Mouse (Mus musculus) lung, embryonic 16.5 days (tissue): Measurements from ENCODE around the gene Map1s. TPM values are rescaled to one million over a fixed set of nuclear protein-coding genes. Genes with fewer than 3 reads are reported as not detected.
"Not testable (repeated sequence)": the region's sequence is repeated elsewhere in the genome, so short reads cannot be mapped to it uniquely, and the experiment has no call there.

Experiments
- ATAC-seq: fragments of 200-750 bp; cut with Nextera tagmentation; 2 replicates; pipeline ENCODE4 v1.8.0; 2017; ENCODE audit warnings: low read depth, mild to moderate bottlenecking, moderate library complexity
- H3K27ac ChIP-seq: fragments of 300-500 bp; sonication (generic); 2 replicates; pipeline ENCODE4 v1.5.1; 2014; ENCODE audit warnings: mild to moderate bottlenecking, control low read depth, low read length
- H3K27me3 ChIP-seq: fragments of 300-500 bp; sonication (generic); 2 replicates; pipeline ENCODE4 v1.6.1; 2014; ENCODE audit warnings: low read depth, low read length, mixed read lengths; ENCODE audit not compliant: control insufficient read depth, insufficient read depth
- H3K36me3 ChIP-seq: fragments of 300-500 bp; sonication (generic); 2 replicates; pipeline ENCODE4 v1.6.1; 2014; ENCODE audit warnings: low read length; ENCODE audit not compliant: control insufficient read depth, insufficient read depth
- H3K4me1 ChIP-seq: fragments of 300-500 bp; sonication (generic); replicated peaks from 2 replicates; pipeline ENCODE4 v1.6.1; 2014; ENCODE audit warnings: low read length, mixed read lengths; ENCODE audit not compliant: control insufficient read depth, insufficient read depth
- H3K4me2 ChIP-seq: fragments of 300-500 bp; sonication (generic); 2 replicates; pipeline ENCODE4 v1.6.1; 2014; ENCODE audit warnings: low read depth, low read length, control low read depth
- H3K4me3 ChIP-seq: fragments of 300-500 bp; sonication (generic); 2 replicates; pipeline ENCODE4 v1.5.1; 2014; ENCODE audit warnings: mild to moderate bottlenecking, low read length, control low read depth
- H3K9ac ChIP-seq: fragments of 300-500 bp; sonication (generic); 2 replicates; pipeline ENCODE4 v1.6.1; 2014; ENCODE audit warnings: low read length, control low read depth
- H3K9me3 ChIP-seq: fragments of 300-500 bp; sonication (generic); 2 replicates; pipeline ENCODE4 v1.6.1; 2016; ENCODE audit warnings: low read length; ENCODE audit not compliant: control insufficient read depth
- WGBS: fragments of 180-500 bp; shearing (Covaris S2); extraction: QIAGEN DNeasy Blood & Tissue Kit; methylation state at CpG from one replicate; pipeline ENCODE4 v1.1.7; 2014; 5-methylcytosine and 5-hydroxymethylcytosine counted together
- polyA plus RNA-seq: library from polyadenylated mRNA; unstranded; fragments of >200 nt; fragmentation: Nextera tagmentation; extraction: Ambion mirVana; gene quantifications from 2 replicates; pipeline ENCODE4 v1.2.1, GENCODE M21; 2015

Gene Map1s
- polyA plus RNA-seq, 1 experiment from 2014 or later, result 49.2 TPM

- H3K27ac ChIP-seq, result no peak overlapping the region
- H3K4me3 ChIP-seq, result no peak overlapping the region
- no peak overlapping the region for H3K9ac ChIP-seq
- 80% methylated on average over 8 of the region's 8 CpGs for WGBS
- peaks cover 21% of the 10 kb centered on the region for H3K4me1 ChIP-seq
- no peak for ATAC-seq
- peaks cover 18% of the 10 kb centered on the region for H3K36me3 ChIP-seq
- no peak overlapping the region for H3K4me2 ChIP-seq
- no peaks in the 10 kb centered on the region for H3K9me3 ChIP-seq
- H3K27me3 ChIP-seq, result peaks cover 34% of the 10 kb centered on the region
These were observed 10.8 kb upstream of the Map1s start for GRCm38 (mm10) chr8:70894771-70895545.

- Histone ChIP-seq H3K27me3 (peaks cover 30% of the 10 kb centered on the region), H3K4me3 (peak overlapping the region; percentile 83), H3K9ac (peak overlapping the region; percentile 94), H3K4me1 (peaks cover 21% of the 10 kb centered on the region), H3K4me2 (peak overlapping the region; percentile 94), H3K36me3 (peaks cover 18% of the 10 kb centered on the region)
- not testable (repeated sequence) for ATAC-seq, H3K9me3 ChIP-seq, H3K27ac ChIP-seq
- WGBS, result 78% methylated on average over 21 of the region's 24 CpGs
These were observed 10.0 kb upstream of the Map1s start for GRCm38 (mm10) chr8:70895571-70896259.

GRCm38 (mm10) chr8:70896316-70897020 is 9.3 kb upstream of the Map1s start:
- peaks cover 18% of the 10 kb centered on the region for H3K36me3 ChIP-seq
- H3K4me1 ChIP-seq, result peaks cover 21% of the 10 kb centered on the region
- peaks cover 23% of the 10 kb centered on the region for H3K27me3 ChIP-seq
- no peaks in the 10 kb centered on the region for H3K9me3 ChIP-seq
- peak overlapping the region; percentile 33; the same call in 1 of the 2 replicates for H3K27ac ChIP-seq
- no peak for ATAC-seq
- peak overlapping the region; percentile 94 for H3K4me2 ChIP-seq
- peak overlapping the region; percentile 83 for H3K4me3 ChIP-seq
- WGBS, result 3% methylated on average over 25 of the region's 25 CpGs
- H3K9ac ChIP-seq, result peak overlapping the region; percentile 94

- peak; percentile 98 for ATAC-seq
- Histone ChIP-seq H3K4me3 (peak within 1 kb of the TSS; percentile 83), H3K27ac (peak within 1 kb of the TSS; percentile 82), H3K9me3 (no peaks in the 10 kb centered on the region), H3K36me3 (peaks cover 18% of the 10 kb centered on the region), H3K27me3 (peaks cover 16% of the 10 kb centered on the region), H3K4me2 (peak within 1 kb of the TSS; percentile 94), H3K4me1 (peaks cover 19% of the 10 kb centered on the region), H3K9ac (peak within 1 kb of the TSS; percentile 94)
- WGBS, result under 1% methylated on average over 60 of the region's 60 CpGs
These were observed 8.6 kb upstream of the Map1s start, which contains the start of gene Rpl18a for GRCm38 (mm10) chr8:70897021-70897680. Rpl18a (minus strand) TSS chr8:70897412.

GRCm38 (mm10) chr8:70897681-70898413 is 7.9 kb upstream of the Map1s start:
- Histone ChIP-seq H3K27me3 (peaks cover 9% of the 10 kb centered on the region), H3K4me3 (peak overlapping the region; percentile 64), H3K4me1 (peaks cover 13% of the 10 kb centered on the region), H3K27ac (peak overlapping the region; percentile 82), H3K9ac (peak overlapping the region; percentile 83), H3K36me3 (peaks cover 18% of the 10 kb centered on the region), H3K4me2 (peak overlapping the region; percentile 88), H3K9me3 (no peaks in the 10 kb centered on the region)
- under 1% methylated on average over 20 of the region's 20 CpGs for WGBS
- peak; percentile 62 for ATAC-seq

GRCm38 (mm10) chr8:70898661-70899198 is 7.0 kb upstream of the Map1s start:
- ATAC-seq, result no peak
- Histone ChIP-seq H3K4me2 (no peak overlapping the region; the same call in 1 of the 2 replicates), H3K9ac (peak overlapping the region; percentile 83; the same call in 1 of the 2 replicates), H3K27ac (no peak overlapping the region), H3K4me3 (no peak overlapping the region), H3K27me3 (peaks cover under 1% of the 10 kb centered on the region; the same call in 1 of the 2 replicates), H3K9me3 (no peaks in the 10 kb centered on the region), H3K4me1 (peaks cover 13% of the 10 kb centered on the region), H3K36me3 (peaks cover 18% of the 10 kb centered on the region)
- 41% methylated on average over 2 of the region's 2 CpGs for WGBS

- Histone ChIP-seq H3K9ac (no peak overlapping the region), H3K27me3 (no peaks in the 10 kb centered on the region), H3K4me1 (peaks cover 13% of the 10 kb centered on the region), H3K36me3 (peaks cover 14% of the 10 kb centered on the region), H3K4me3 (no peak overlapping the region), H3K4me2 (no peak overlapping the region), H3K27ac (no peak overlapping the region), H3K9me3 (no peaks in the 10 kb centered on the region)
- 67% methylated on average over 2 of the region's 2 CpGs for WGBS
- no peak for ATAC-seq
These were observed 6.5 kb upstream of the Map1s start for GRCm38 (mm10) chr8:70899226-70899625.

- Histone ChIP-seq H3K27me3 (no peaks in the 10 kb centered on the region), H3K4me3 (no peak overlapping the region), H3K9ac (no peak overlapping the region), H3K27ac (no peak overlapping the region), H3K9me3 (no peaks in the 10 kb centered on the region), H3K4me1 (peaks cover 13% of the 10 kb centered on the region), H3K36me3 (no peaks in the 10 kb centered on the region), H3K4me2 (no peak overlapping the region)
- WGBS, result 65% methylated on average over 2 of the region's 2 CpGs
- no peak for ATAC-seq
These were observed 4.8 kb upstream of the Map1s start for GRCm38 (mm10) chr8:70900872-70901387.
